Mouse (Mus musculus) telencephalon, adult 2 months (tissue): Measurements from ENCODE around the gene Gas2.

Experiments
- DNase-seq: peaks from one replicate; pipeline ENCODE4 v3.0.0-alpha.2; 2011; ENCODE audit warnings: low read depth, low spot score

Gas2 gene

GRCm38 (mm10) chr7:51861250-51862096 is at the start of gene Gas2:
Gene Gas2, plus strand, starts transcription at chr7:51862015.
- DNase-seq: peak; percentile 60

GRCm38 (mm10) chr7:51815473-51816282 is 46.1 kb upstream of the Gas2 start:
- peak; percentile 54 for DNase-seq

- no peak for DNase-seq
Observed at GRCm38 (mm10) chr7:51816283-51816839, 45.5 kb upstream of the Gas2 start.

- DNase-seq: no peak
Observed at GRCm38 (mm10) chr7:51818251-51818974, 43.4 kb upstream of the Gas2 start.

GRCm38 (mm10) chr7:51819891-51820290 is 41.9 kb upstream of the Gas2 start:
- peak; percentile 89 for DNase-seq

- no peak for DNase-seq
Observed at GRCm38 (mm10) chr7:51821467-51821866, 40.3 kb upstream of the Gas2 start.

GRCm38 (mm10) chr7:51823562-51824338 is 38.1 kb upstream of the Gas2 start:
- DNase-seq: no peak

GRCm38 (mm10) chr7:51831917-51832316 is 29.9 kb upstream of the Gas2 start:
- no peak for DNase-seq

GRCm38 (mm10) chr7:51840515-51840914 is 21.3 kb upstream of the Gas2 start:
- DNase-seq: no peak

- no peak for DNase-seq
Observed at GRCm38 (mm10) chr7:51850877-51851276, 10.9 kb upstream of the Gas2 start.

- DNase-seq: peak; percentile 49
Observed at GRCm38 (mm10) chr7:51851890-51852507, 9.8 kb upstream of the Gas2 start.

- DNase-seq: peak; percentile 91
Observed at GRCm38 (mm10) chr7:51862097-51862492, 280 bp downstream of the Gas2 start, which contains the start of gene Fancf. Gene Fancf, minus strand, starts transcription at chr7:51862267.

- DNase-seq: no peak
Observed at GRCm38 (mm10) chr7:51862842-51863241, 1.0 kb downstream of the Gas2 start.

- DNase-seq: no peak
Observed at GRCm38 (mm10) chr7:51865336-51865735, 3.5 kb downstream of the Gas2 start.

- DNase-seq: no peak
Observed at GRCm38 (mm10) chr7:51867983-51868382, 6.2 kb downstream of the Gas2 start.

- no peak for DNase-seq
Observed at GRCm38 (mm10) chr7:51872041-51872440, 10.2 kb downstream of the Gas2 start.

- no peak for DNase-seq
Observed at GRCm38 (mm10) chr7:51872597-51872996, 10.8 kb downstream of the Gas2 start.

- DNase-seq: no peak
Observed at GRCm38 (mm10) chr7:51876316-51876715, 14.5 kb downstream of the Gas2 start.

- no peak for DNase-seq
Observed at GRCm38 (mm10) chr7:51878730-51879129, 16.9 kb downstream of the Gas2 start.

GRCm38 (mm10) chr7:51879136-51879723 is 17.4 kb downstream of the Gas2 start:
- peak; percentile 64 for DNase-seq
